Mouse (Mus musculus): ENCODE measurements around the gene Sgta. TPM values are rescaled to one million over a fixed set of nuclear protein-coding genes. Genes with fewer than 3 reads are reported as not detected.

Gene Sgta
- polyA plus RNA-seq, 2 experiments = 176 to 205 TPM

- Histone ChIP-seq H3K36me3 (ENCODE audit: control insufficient read depth, insufficient read depth, low read length) (peaks cover 68% of the 10 kb centered on the region), H3K4me3 (replicated peaks; ENCODE audit: low read length) (no peak overlapping the region), H3K4me1 (ENCODE audit: control insufficient read depth, insufficient read depth, low read length) (no peaks in the 10 kb centered on the region), H3K9me3 (ENCODE audit: control insufficient read depth, low read length) (no peaks in the 10 kb centered on the region), H3K4me2 (replicated peaks; ENCODE audit: low read depth, low read length, severe bottlenecking) (no peak overlapping the region), H3K9ac (ENCODE audit: low read depth, low read length, severe bottlenecking) (no peak overlapping the region), H3K27me3 (ENCODE audit: control insufficient read depth, insufficient read depth, low read length) (no peaks in the 10 kb centered on the region), H3K27ac (replicated peaks; ENCODE audit: low read depth, low read length) (no peak overlapping the region)
- DNase-seq (ENCODE audit: low spot score) (no peak), ATAC-seq (ENCODE audit: low FRiP score, low read depth) (no peak)
- TF ChIP-seq POLR2A (IDR thresholded peaks at IDR 0.05; ENCODE audit: borderline replicate concordance, extremely low read depth, insufficient read depth, insufficient read length) = no peak
- 88% methylated on average over 30 of the region's 31 CpGs for WGBS
Observed at GRCm38 (mm10) chr10:81080008-81080655, 20.2 kb upstream of the Sgta start.

GRCm38 (mm10) chr10:81077916-81078315 is 17.9 kb upstream of the Sgta start:
- H3K9me3 ChIP-seq (ENCODE audit: control insufficient read depth, low read length) = no peaks in the 10 kb centered on the region
- H3K36me3 ChIP-seq (ENCODE audit: control insufficient read depth, insufficient read depth, low read length) = peaks cover 89% of the 10 kb centered on the region
- H3K27me3 ChIP-seq (ENCODE audit: control insufficient read depth, insufficient read depth, low read length) = no peaks in the 10 kb centered on the region
- no peak for ATAC-seq (ENCODE audit: low FRiP score, low read depth)
- no peaks in the 10 kb centered on the region for H3K4me1 ChIP-seq (ENCODE audit: control insufficient read depth, insufficient read depth, low read length)
- H3K4me3 ChIP-seq (replicated peaks; ENCODE audit: low read length) = no peak overlapping the region
- H3K27ac ChIP-seq (replicated peaks; ENCODE audit: low read depth, low read length) = no peak overlapping the region
- no peak overlapping the region for H3K9ac ChIP-seq (ENCODE audit: low read depth, low read length, severe bottlenecking)
- H3K4me2 ChIP-seq (replicated peaks; ENCODE audit: low read depth, low read length, severe bottlenecking) = no peak overlapping the region
- 89% methylated on average over 11 of the region's 11 CpGs for WGBS
- no peak for TF ChIP-seq POLR2A (IDR thresholded peaks at IDR 0.05; ENCODE audit: borderline replicate concordance, extremely low read depth, insufficient read depth, insufficient read length)
- no peak for DNase-seq (ENCODE audit: low spot score)

GRCm38 (mm10) chr10:81076356-81076755 is 16.4 kb upstream of the Sgta start:
- no peaks in the 10 kb centered on the region for H3K27me3 ChIP-seq (ENCODE audit: control insufficient read depth, insufficient read depth, low read length)
- H3K9ac ChIP-seq (ENCODE audit: low read depth, low read length, severe bottlenecking) = no peak overlapping the region
- no peak for ATAC-seq (ENCODE audit: low FRiP score, low read depth)
- H3K4me3 ChIP-seq (replicated peaks; ENCODE audit: low read length) = no peak overlapping the region
- peaks cover 81% of the 10 kb centered on the region for H3K36me3 ChIP-seq (ENCODE audit: control insufficient read depth, insufficient read depth, low read length)
- no peaks in the 10 kb centered on the region for H3K4me1 ChIP-seq (ENCODE audit: control insufficient read depth, insufficient read depth, low read length)
- no peaks in the 10 kb centered on the region for H3K9me3 ChIP-seq (ENCODE audit: control insufficient read depth, low read length)
- 86% methylated on average over 1 of the region's 1 CpGs for WGBS
- H3K27ac ChIP-seq (replicated peaks; ENCODE audit: low read depth, low read length) = no peak overlapping the region
- H3K4me2 ChIP-seq (replicated peaks; ENCODE audit: low read depth, low read length, severe bottlenecking) = no peak overlapping the region
- TF ChIP-seq POLR2A (IDR thresholded peaks at IDR 0.05; ENCODE audit: borderline replicate concordance, extremely low read depth, insufficient read depth, insufficient read length) = no peak
- no peak for DNase-seq (ENCODE audit: low spot score)

GRCm38 (mm10) chr10:81075734-81076133 is 15.8 kb upstream of the Sgta start:
- WGBS = 90% methylated on average over 8 of the region's 8 CpGs
- ATAC-seq (ENCODE audit: low FRiP score, low read depth) (no peak), DNase-seq (ENCODE audit: low spot score) (no peak)
- Histone ChIP-seq H3K4me1 (ENCODE audit: control insufficient read depth, insufficient read depth, low read length) (peaks cover 2% of the 10 kb centered on the region), H3K36me3 (ENCODE audit: control insufficient read depth, insufficient read depth, low read length) (peaks cover 75% of the 10 kb centered on the region), H3K9ac (ENCODE audit: low read depth, low read length, severe bottlenecking) (no peak overlapping the region), H3K4me3 (replicated peaks; ENCODE audit: low read length) (no peak overlapping the region), H3K9me3 (ENCODE audit: control insufficient read depth, low read length) (no peaks in the 10 kb centered on the region), H3K27ac (replicated peaks; ENCODE audit: low read depth, low read length) (no peak overlapping the region), H3K4me2 (replicated peaks; ENCODE audit: low read depth, low read length, severe bottlenecking) (no peak overlapping the region), H3K27me3 (ENCODE audit: control insufficient read depth, insufficient read depth, low read length) (no peaks in the 10 kb centered on the region)
- no peak for TF ChIP-seq POLR2A (IDR thresholded peaks at IDR 0.05; ENCODE audit: borderline replicate concordance, extremely low read depth, insufficient read depth, insufficient read length)

- Histone ChIP-seq H3K36me3 (ENCODE audit: control insufficient read depth, insufficient read depth, low read length) (peaks cover 53% of the 10 kb centered on the region), H3K4me2 (replicated peaks; ENCODE audit: low read depth, low read length, severe bottlenecking) (no peak overlapping the region), H3K27ac (replicated peaks; ENCODE audit: low read depth, low read length) (no peak overlapping the region), H3K4me3 (replicated peaks; ENCODE audit: low read length) (no peak overlapping the region), H3K9ac (ENCODE audit: low read depth, low read length, severe bottlenecking) (no peak overlapping the region), H3K4me1 (ENCODE audit: control insufficient read depth, insufficient read depth, low read length) (peaks cover 6% of the 10 kb centered on the region), H3K27me3 (ENCODE audit: control insufficient read depth, insufficient read depth, low read length) (no peaks in the 10 kb centered on the region), H3K9me3 (ENCODE audit: control insufficient read depth, low read length) (no peaks in the 10 kb centered on the region)
- WGBS = 65% methylated on average over 7 of the region's 7 CpGs
- DNase-seq (ENCODE audit: low spot score) (no peak), ATAC-seq (ENCODE audit: low FRiP score, low read depth) (no peak)
- TF ChIP-seq POLR2A (IDR thresholded peaks at IDR 0.05; ENCODE audit: borderline replicate concordance, extremely low read depth, insufficient read depth, insufficient read length) = no peak
Observed at GRCm38 (mm10) chr10:81073464-81073863, 13.5 kb upstream of the Sgta start.
